Mouse (Mus musculus) spleen, adult 2 months (tissue): Measurements from ENCODE around the gene Phyh.

Source experiments
- CTCF ChIP-seq: fragments of 200-500 bp; IDR thresholded peaks from 2 replicates; pipeline ENCODE4 v1.5.1; 2011; ENCODE audit warnings: mild to moderate bottlenecking, inconsistent platforms; ENCODE audit not compliant: insufficient read depth, insufficient read length, insufficient replicate concordance; ENCODE audit errors: extremely low read depth
- POLR2A ChIP-seq: fragments of 200-500 bp; IDR thresholded peaks from 2 replicates; pipeline ENCODE4 v1.6.1; 2011; ENCODE audit warnings: low read depth, low read length, inconsistent platforms

DNA sequence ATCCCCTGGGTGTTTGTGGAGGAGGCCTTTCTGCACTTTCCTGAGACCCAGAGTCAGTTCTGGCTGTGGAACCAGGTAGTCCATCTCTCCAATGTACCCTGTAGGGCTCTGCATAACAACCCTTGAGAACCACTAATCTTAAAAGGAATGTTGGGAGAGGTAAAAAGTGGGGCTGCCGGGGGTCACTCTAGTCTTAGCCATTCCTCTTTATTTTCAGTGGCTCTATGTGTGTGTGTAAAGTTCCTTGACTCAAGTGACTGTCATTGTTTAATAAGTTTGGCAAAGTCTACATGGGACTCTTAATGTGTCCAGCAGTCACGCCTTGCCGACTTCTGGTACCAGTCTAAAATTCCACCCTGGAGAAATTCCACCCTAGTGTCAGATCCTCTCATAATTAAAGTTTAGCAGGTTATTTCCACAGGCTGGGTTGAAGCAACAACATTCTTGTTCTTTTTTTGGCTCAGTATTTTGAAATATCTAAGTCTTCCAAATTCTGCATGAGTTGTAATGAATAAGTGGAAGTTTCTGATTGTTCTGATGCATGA is 10.0 kb upstream of the Phyh start:
- TF ChIP-seq POLR2A: no peak
- no peak for TF ChIP-seq CTCF
